In genomic region chr10:27267432-27267831, GRCm38 (mm10) we compare ENCODE assay signal across 27 mouse cellular contexts.
DNase-seq lines count a peak whose midpoint lies in the region; ATAC-seq and TF ChIP-seq lines count a peak whose summit lies in the region.
"Had no signal": no experiment of that assay in that cellular context is flagged by ENCODE, and none has a peak within 500 bp of the region (broad histone marks: within the 10 kb centered on the region; RNA-seq: fewer than 3 reads in every experiment).

No protein-coding gene starts in this region.

- no peaks in the 10 kb centered on the region for H3K27me3 ChIP-seq in hindbrain, embryonic 10.5 days (ENCODE audit: insufficient read depth, poor library complexity, severe bottlenecking)
- no peaks in the 10 kb centered on the region for H3K27me3 ChIP-seq in hindbrain, embryonic 16.5 days (replicated peaks; ENCODE audit: control insufficient read depth, insufficient read depth, low read length)
- no peaks in the 10 kb centered on the region for H3K27me3 ChIP-seq in midbrain, embryonic 11.5 days (ENCODE audit: control insufficient read depth, insufficient read depth, low read length)
- no peaks in the 10 kb centered on the region for H3K27me3 ChIP-seq in midbrain, postnatal 0 days (ENCODE audit: insufficient read depth, low read length)
- no peaks in the 10 kb centered on the region for H3K27me3 ChIP-seq in hindbrain, embryonic 14.5 days (ENCODE audit: control insufficient read depth, insufficient read depth, low read length)
- H3K27me3 ChIP-seq: embryonic facial prominence, embryonic 12.5 days; embryonic facial prominence, embryonic 15.5 days; forebrain, embryonic 13.5 days; heart, embryonic 12.5 days; heart, embryonic 15.5 days; hindbrain, embryonic 15.5 days had no signal

- H3K4me2 ChIP-seq in hindbrain, embryonic 16.5 days (ENCODE audit: low read length), result no peak overlapping the region
- no peak overlapping the region for H3K4me2 ChIP-seq in midbrain, embryonic 11.5 days
- H3K4me2 ChIP-seq in midbrain, postnatal 0 days (ENCODE audit: low read depth, low read length, poor library complexity, severe bottlenecking), result no peak overlapping the region
- H3K4me2 ChIP-seq in hindbrain, embryonic 14.5 days (replicated peaks), result no peak overlapping the region
- H3K4me2 ChIP-seq: embryonic facial prominence, embryonic 12.5 days; embryonic facial prominence, embryonic 15.5 days; forebrain, embryonic 13.5 days; heart, embryonic 12.5 days; heart, embryonic 15.5 days; hindbrain, embryonic 15.5 days had no signal

- H3K4me1 ChIP-seq in hindbrain, embryonic 10.5 days (replicated peaks), result peaks cover 3% of the 10 kb centered on the region
- H3K4me1 ChIP-seq in hindbrain, embryonic 16.5 days (ENCODE audit: control insufficient read depth, insufficient read depth, low read depth, low read length), result no peaks in the 10 kb centered on the region
- H3K4me1 ChIP-seq in midbrain, embryonic 11.5 days (ENCODE audit: control insufficient read depth, insufficient read depth, low read length), result no peaks in the 10 kb centered on the region; the same call in 1 of the 2 replicates
- no peaks in the 10 kb centered on the region for H3K4me1 ChIP-seq in midbrain, postnatal 0 days (ENCODE audit: insufficient read depth, low read length)
- 0 out of 2 replicates have a peak, but pooled peaks cover 4% of the 10 kb centered on the region for H3K4me1 ChIP-seq in hindbrain, embryonic 14.5 days (replicated peaks; ENCODE audit: control insufficient read depth, insufficient read depth, low read length)
- H3K4me1 ChIP-seq: embryonic facial prominence, embryonic 12.5 days; embryonic facial prominence, embryonic 15.5 days; forebrain, embryonic 13.5 days; heart, embryonic 12.5 days; heart, embryonic 15.5 days; hindbrain, embryonic 15.5 days had no signal

- TF ChIP-seq CTCF in midbrain, postnatal 0 days (IDR thresholded peaks at IDR 0.05), result no peak
- TF ChIP-seq CTCF in brain, embryonic 14.5 days (IDR thresholded peaks at IDR 0.05; ENCODE audit: borderline replicate concordance, extremely low read depth, insufficient read depth, insufficient read length), result no peak

- 58% methylated on average over 2 of the region's 2 CpGs for WGBS in hindbrain, embryonic 10.5 days
- 59% methylated on average over 2 of the region's 2 CpGs for WGBS in hindbrain, embryonic 16.5 days
- 53% methylated on average over 2 of the region's 2 CpGs for WGBS in midbrain, embryonic 11.5 days
- 32% methylated on average over 2 of the region's 2 CpGs for WGBS in midbrain, postnatal 0 days
- 39% methylated on average over 2 of the region's 2 CpGs for WGBS in hindbrain, embryonic 14.5 days

- no peak overlapping the region for H3K9ac ChIP-seq in hindbrain, embryonic 16.5 days (ENCODE audit: low read depth, low read length)
- H3K9ac ChIP-seq in midbrain, embryonic 11.5 days (ENCODE audit: low read length), result no peak overlapping the region
- H3K9ac ChIP-seq in midbrain, postnatal 0 days (replicated peaks; ENCODE audit: low read length, poor library complexity, severe bottlenecking), result no peak overlapping the region
- H3K9ac ChIP-seq in hindbrain, embryonic 14.5 days, result no peak overlapping the region
- H3K9ac ChIP-seq: embryonic facial prominence, embryonic 12.5 days; embryonic facial prominence, embryonic 15.5 days; forebrain, embryonic 13.5 days; heart, embryonic 12.5 days; heart, embryonic 15.5 days; hindbrain, embryonic 15.5 days had no signal

- ATAC-seq in hindbrain, embryonic 16.5 days, result no peak
- ATAC-seq in midbrain, embryonic 11.5 days (ENCODE audit: low FRiP score), result peak; percentile 83
- ATAC-seq in midbrain, postnatal 0 days (ENCODE audit: low FRiP score), result no peak
- ATAC-seq in hindbrain, embryonic 14.5 days (ENCODE audit: low FRiP score), result no peak
- ATAC-seq: activated CD4-positive, CD25-positive, alpha-beta regulatory T cell, adult 4 months; forebrain, embryonic 13.5 days; inflammation-experienced regulatory T-cells, adult 6 months; intestine, embryonic 16.5 days had no signal

- H3K9me3 ChIP-seq in hindbrain, embryonic 10.5 days, result no peaks in the 10 kb centered on the region
- H3K9me3 ChIP-seq in hindbrain, embryonic 16.5 days (ENCODE audit: control insufficient read depth, low read length), result no peaks in the 10 kb centered on the region
- H3K9me3 ChIP-seq in midbrain, embryonic 11.5 days (ENCODE audit: control insufficient read depth, low read length), result no peaks in the 10 kb centered on the region
- H3K9me3 ChIP-seq in midbrain, postnatal 0 days (ENCODE audit: low read length), result no peaks in the 10 kb centered on the region
- H3K9me3 ChIP-seq in hindbrain, embryonic 14.5 days (ENCODE audit: control insufficient read depth, low read length), result no peaks in the 10 kb centered on the region
- H3K9me3 ChIP-seq: embryonic facial prominence, embryonic 12.5 days; embryonic facial prominence, embryonic 15.5 days; forebrain, embryonic 13.5 days; heart, embryonic 12.5 days; heart, embryonic 15.5 days; hindbrain, embryonic 15.5 days had no signal

- no peak for TF ChIP-seq POLR2A in brain, embryonic 14.5 days (IDR thresholded peaks at IDR 0.05; ENCODE audit: borderline replicate concordance, extremely low read depth, insufficient read depth, insufficient read length, poor library complexity, severe bottlenecking)

- no peak overlapping the region for H3K4me3 ChIP-seq in hindbrain, embryonic 10.5 days
- H3K4me3 ChIP-seq in hindbrain, embryonic 16.5 days (ENCODE audit: low read length), result no peak overlapping the region
- H3K4me3 ChIP-seq in midbrain, embryonic 11.5 days (ENCODE audit: low read depth, low read length), result no peak overlapping the region
- no peak overlapping the region for H3K4me3 ChIP-seq in midbrain, postnatal 0 days (ENCODE audit: low read depth, low read length)
- H3K4me3 ChIP-seq in hindbrain, embryonic 14.5 days (replicated peaks; ENCODE audit: low read length), result no peak overlapping the region
- H3K4me3 ChIP-seq: embryonic facial prominence, embryonic 12.5 days; embryonic facial prominence, embryonic 15.5 days; forebrain, embryonic 13.5 days; heart, embryonic 12.5 days; heart, embryonic 15.5 days; hindbrain, embryonic 15.5 days had no signal

- no peak overlapping the region for H3K27ac ChIP-seq in hindbrain, embryonic 10.5 days
- H3K27ac ChIP-seq in hindbrain, embryonic 16.5 days (ENCODE audit: low read depth, low read length), result no peak overlapping the region
- no peak overlapping the region for H3K27ac ChIP-seq in midbrain, embryonic 11.5 days (ENCODE audit: low read depth, low read length)
- no peak overlapping the region for H3K27ac ChIP-seq in midbrain, postnatal 0 days (ENCODE audit: low read depth, low read length)
- H3K27ac ChIP-seq in hindbrain, embryonic 14.5 days, result 0 out of 2 replicates have a peak overlapping the region, but pooled peaks have one; percentile 21
- H3K27ac ChIP-seq: embryonic facial prominence, embryonic 12.5 days; embryonic facial prominence, embryonic 15.5 days; forebrain, embryonic 13.5 days; heart, embryonic 15.5 days; hindbrain, embryonic 15.5 days had no signal

- peak; percentile 3 for DNase-seq in hindbrain, embryonic 10.5 days (ENCODE audit: low spot score)
- no peak for DNase-seq in midbrain, embryonic 11.5 days (ENCODE audit: low spot score, missing footprints)
- no peak for DNase-seq in midbrain, postnatal 0 days (ENCODE audit: low spot score)
- peak; percentile 35 for DNase-seq in brain, embryonic 14.5 days (ENCODE audit: low read depth)
- no peak for DNase-seq in hindbrain, embryonic 14.5 days (ENCODE audit: low spot score)
- no peak for DNase-seq in adrenal gland, postnatal 36 days
- DNase-seq in ovary, adult 18-20 months (ENCODE audit: low spot score), result no peak
- DNase-seq: adrenal gland, adult 8-10 months; adrenal gland, postnatal 25 days; cerebellum, adult 11 months; cerebellum, adult 2 months; cerebellum, adult 9-11 months; cerebellum, postnatal 25 days; gastrocnemius, postnatal 25 days; heart, adult 18-20 months; heart, postnatal 10 days; heart, postnatal 36 days had no signal

- no peaks in the 10 kb centered on the region for H3K36me3 ChIP-seq in hindbrain, embryonic 10.5 days
- no peaks in the 10 kb centered on the region for H3K36me3 ChIP-seq in hindbrain, embryonic 16.5 days (ENCODE audit: control insufficient read depth, insufficient read depth, low read length)
- H3K36me3 ChIP-seq in midbrain, embryonic 11.5 days (ENCODE audit: control insufficient read depth, insufficient read depth, low read length), result no peaks in the 10 kb centered on the region
- H3K36me3 ChIP-seq in midbrain, postnatal 0 days (ENCODE audit: insufficient read depth, low read length), result no peaks in the 10 kb centered on the region
- no peaks in the 10 kb centered on the region for H3K36me3 ChIP-seq in hindbrain, embryonic 14.5 days (replicated peaks; ENCODE audit: control insufficient read depth, insufficient read depth)
- H3K36me3 ChIP-seq: embryonic facial prominence, embryonic 12.5 days; embryonic facial prominence, embryonic 15.5 days; heart, embryonic 12.5 days; heart, embryonic 15.5 days; hindbrain, embryonic 15.5 days had no signal

Comparison
In these comparisons a context has a peak if more than half of its experiments do, and no peak if none do; other contexts are left out.
1. DNase-seq: peak in hindbrain, embryonic 10.5 days (single experiment) and brain, embryonic 14.5 days (single experiment); none in midbrain, embryonic 11.5 days (single experiment), midbrain, postnatal 0 days (single experiment), hindbrain, embryonic 14.5 days (single experiment), adrenal gland, postnatal 36 days (0 of 2) and ovary, adult 18-20 months (single experiment).